Mouse (Mus musculus): ENCODE data around the gene Asb6.

- TF ChIP-seq CTCF (conservative IDR thresholded peaks at IDR 0.05; ENCODE audit: low read length) (no peak), NANOG (IDR thresholded peaks at IDR 0.05; ENCODE audit: borderline replicate concordance, low read length) (no peak), POU5F1 (IDR thresholded peaks at IDR 0.05; ENCODE audit: borderline replicate concordance, low read length) (no peak)
Measured at GRCm38 (mm10) chr2:30819873-30820272, 10.3 kb downstream of the Asb6 start.
